Mouse (Mus musculus): ENCODE measurements at regions not wholly inside any gene's neighbourhood (a gene's known extent, or its start where the extent isn't known, plus 50 kb on each side); places are given as distances from the start of the nearest gene placed in this dataset.

DNA sequence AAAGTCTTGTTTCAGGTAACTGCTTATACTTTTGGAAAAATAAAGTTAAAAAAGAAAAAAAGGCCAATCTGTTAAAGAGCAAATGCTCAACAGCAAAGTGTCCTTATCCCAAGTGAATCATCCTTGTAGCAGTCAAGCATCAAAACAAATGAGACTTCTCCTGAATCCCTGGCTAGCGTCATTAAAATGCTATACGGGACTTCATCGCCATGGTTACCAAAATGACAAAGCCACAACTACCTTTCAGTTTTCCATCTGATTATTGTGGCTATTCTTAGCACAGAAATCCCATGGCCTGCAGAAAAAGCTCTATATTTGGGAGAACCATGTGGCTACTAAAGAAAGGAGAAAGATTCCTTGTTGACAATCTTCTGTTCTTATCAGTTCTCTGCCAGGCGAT lies 322.7 kb downstream of the Arl4a start:
- peak; percentile 48; the same call in 1 of the 2 replicates for ATAC-seq

DNA sequence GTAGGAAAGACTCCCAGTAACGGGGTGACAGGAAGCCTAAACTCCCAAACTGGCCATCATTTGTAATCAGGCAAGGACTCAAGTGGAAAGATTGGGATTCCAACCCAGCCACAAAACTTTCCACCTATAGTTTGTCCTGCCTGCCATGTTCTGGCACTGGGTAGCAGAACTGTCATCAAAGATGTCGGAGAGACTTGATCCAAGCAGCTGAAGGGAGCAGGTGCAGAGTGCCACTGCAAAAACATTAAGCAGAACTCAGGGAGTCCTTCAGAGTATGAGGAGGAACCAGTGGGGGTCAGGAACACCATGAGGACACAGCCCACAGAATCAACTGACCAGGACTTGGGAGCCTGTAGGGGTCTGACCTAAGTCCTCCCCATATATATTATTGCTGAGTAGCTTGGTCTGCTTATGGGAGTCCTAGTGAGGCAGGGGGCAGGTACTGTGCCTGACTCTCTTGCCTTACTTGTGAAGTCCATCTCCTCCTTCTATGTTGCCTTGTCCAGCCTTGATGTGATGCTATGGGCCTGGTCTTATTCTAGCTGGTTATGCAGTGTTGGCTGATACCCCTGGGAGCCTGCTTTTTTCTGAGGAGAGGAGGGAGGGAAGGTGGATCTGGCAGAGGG lies 323.5 kb downstream of the Arl4a start:
- Histone ChIP-seq H3K4me2 (ENCODE audit: low read length) (no peak overlapping the region), H3K4me1 (ENCODE audit: control insufficient read depth, insufficient read depth, low read depth, low read length) (peaks cover 3% of the 10 kb centered on the region), H3K27ac (ENCODE audit: low read depth, low read length) (no peak overlapping the region), H3K4me3 (ENCODE audit: low read length) (no peak overlapping the region), H3K9ac (ENCODE audit: low read depth, low read length) (no peak overlapping the region), H3K36me3 (ENCODE audit: control insufficient read depth, insufficient read depth, low read length) (no peaks in the 10 kb centered on the region), H3K27me3 (replicated peaks; ENCODE audit: control insufficient read depth, insufficient read depth, low read length) (no peaks in the 10 kb centered on the region), H3K9me3 (ENCODE audit: control insufficient read depth, low read length) (no peaks in the 10 kb centered on the region)
- no peak for ATAC-seq
- 77% methylated on average over 2 of the region's 2 CpGs for WGBS

More for the DNA sequence above, 322.7 kb downstream of the Arl4a start:
- H3K27ac ChIP-seq (ENCODE audit: low read depth, low read length) = no peak overlapping the region
- H3K36me3 ChIP-seq (ENCODE audit: control insufficient read depth, insufficient read depth, low read length) = no peaks in the 10 kb centered on the region
- WGBS = 19% methylated on average over 4 of the region's 4 CpGs
- no peak overlapping the region for H3K4me2 ChIP-seq (ENCODE audit: low read length)
- H3K9me3 ChIP-seq (ENCODE audit: control insufficient read depth, low read length) = no peaks in the 10 kb centered on the region
- H3K9ac ChIP-seq (ENCODE audit: low read depth, low read length) = no peak overlapping the region
- H3K4me1 ChIP-seq (ENCODE audit: control insufficient read depth, insufficient read depth, low read depth, low read length) = peaks cover 3% of the 10 kb centered on the region
- no peaks in the 10 kb centered on the region for H3K27me3 ChIP-seq (replicated peaks; ENCODE audit: control insufficient read depth, insufficient read depth, low read length)
- H3K4me3 ChIP-seq (ENCODE audit: low read length) = no peak overlapping the region

DNA sequence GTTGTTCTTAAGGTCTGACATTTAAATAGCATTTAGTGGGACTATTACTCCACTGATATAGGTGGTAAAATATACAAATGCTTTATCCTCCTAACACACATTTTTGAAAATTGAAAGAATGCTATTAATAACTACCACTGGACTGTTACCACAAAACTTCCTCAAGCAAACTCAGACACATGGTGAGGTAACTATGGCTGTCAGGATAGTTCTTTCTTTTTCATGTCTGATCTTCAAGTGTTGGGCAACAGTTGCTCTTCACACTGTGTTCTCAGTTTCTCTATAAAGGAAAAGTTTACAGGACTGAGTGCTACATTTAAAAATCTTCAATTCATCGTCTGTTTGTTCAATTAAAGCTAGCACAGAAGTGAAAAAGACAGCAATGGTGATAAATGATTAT lies 326.0 kb downstream of the Arl4a start:
- Histone ChIP-seq H3K4me2 (ENCODE audit: low read length) (no peak overlapping the region), H3K27ac (ENCODE audit: low read depth, low read length) (no peak overlapping the region), H3K4me1 (ENCODE audit: control insufficient read depth, insufficient read depth, low read depth, low read length) (peaks cover 3% of the 10 kb centered on the region), H3K4me3 (ENCODE audit: low read length) (no peak overlapping the region), H3K9me3 (ENCODE audit: control insufficient read depth, low read length) (no peaks in the 10 kb centered on the region), H3K9ac (ENCODE audit: low read depth, low read length) (no peak overlapping the region), H3K27me3 (replicated peaks; ENCODE audit: control insufficient read depth, insufficient read depth, low read length) (no peaks in the 10 kb centered on the region), H3K36me3 (ENCODE audit: control insufficient read depth, insufficient read depth, low read length) (no peaks in the 10 kb centered on the region)
- ATAC-seq = no peak
- WGBS = 85% methylated on average over 1 of the region's 1 CpGs

DNA sequence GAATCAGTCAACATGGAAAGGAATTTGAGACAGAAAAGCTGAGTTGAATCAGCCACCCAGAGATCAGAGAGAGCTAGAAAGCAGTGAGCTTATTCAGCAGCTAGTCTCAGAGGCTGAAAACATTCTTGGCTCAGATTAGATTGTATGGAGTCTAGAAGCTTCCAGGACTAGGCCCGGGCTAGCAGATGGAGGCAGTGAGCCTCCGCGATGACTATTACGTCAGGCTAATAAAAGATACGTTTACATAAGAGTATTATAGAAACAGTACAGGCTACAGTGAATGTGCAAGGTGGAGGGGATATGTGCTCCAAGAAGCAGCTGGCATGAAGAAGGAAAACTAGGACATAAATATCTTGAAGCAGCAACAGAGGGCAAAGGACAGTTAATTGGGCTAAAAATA lies 328.0 kb downstream of the Arl4a start:
- Histone ChIP-seq H3K36me3 (ENCODE audit: control insufficient read depth, insufficient read depth, low read length) (no peaks in the 10 kb centered on the region), H3K4me3 (ENCODE audit: low read length) (no peak overlapping the region), H3K9me3 (ENCODE audit: control insufficient read depth, low read length) (no peaks in the 10 kb centered on the region), H3K4me1 (ENCODE audit: control insufficient read depth, insufficient read depth, low read depth, low read length) (no peaks in the 10 kb centered on the region), H3K27ac (ENCODE audit: low read depth, low read length) (no peak overlapping the region), H3K27me3 (replicated peaks; ENCODE audit: control insufficient read depth, insufficient read depth, low read length) (no peaks in the 10 kb centered on the region), H3K9ac (ENCODE audit: low read depth, low read length) (no peak overlapping the region), H3K4me2 (ENCODE audit: low read length) (no peak overlapping the region)
- no peak for ATAC-seq
- 86% methylated on average over 5 of the region's 5 CpGs for WGBS

DNA sequence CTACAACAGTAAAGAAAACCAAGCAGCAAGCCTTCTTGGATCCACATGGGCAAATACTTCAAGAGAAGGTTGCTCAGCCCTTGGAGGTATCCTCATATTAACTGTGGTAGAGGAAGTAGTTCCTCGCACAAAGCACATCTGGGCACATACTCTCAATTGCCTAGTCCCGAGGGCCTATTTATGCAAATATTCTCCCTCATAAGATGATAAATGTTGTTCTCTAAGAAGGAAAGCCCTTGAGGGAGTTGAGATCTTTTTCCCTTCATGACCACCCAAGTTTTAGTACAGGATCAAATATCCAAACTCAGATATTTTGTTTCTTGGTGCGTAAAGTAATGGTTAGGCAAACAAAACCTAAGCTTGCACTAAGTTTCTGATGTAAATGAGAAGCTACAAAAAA lies 340.6 kb downstream of the Arl4a start:
- ATAC-seq = no peak
- no peak overlapping the region for H3K27ac ChIP-seq (ENCODE audit: low read depth, low read length)
- no peak overlapping the region for H3K4me2 ChIP-seq (ENCODE audit: low read length)
- WGBS = 72% methylated on average over 3 of the region's 3 CpGs
- H3K9ac ChIP-seq (ENCODE audit: low read depth, low read length) = no peak overlapping the region
- no peaks in the 10 kb centered on the region for H3K9me3 ChIP-seq (ENCODE audit: control insufficient read depth, low read length)
- H3K4me1 ChIP-seq (ENCODE audit: control insufficient read depth, insufficient read depth, low read depth, low read length) = no peaks in the 10 kb centered on the region
- H3K36me3 ChIP-seq (ENCODE audit: control insufficient read depth, insufficient read depth, low read length) = no peaks in the 10 kb centered on the region
- no peak overlapping the region for H3K4me3 ChIP-seq (ENCODE audit: low read length)
- H3K27me3 ChIP-seq (replicated peaks; ENCODE audit: control insufficient read depth, insufficient read depth, low read length) = no peaks in the 10 kb centered on the region

DNA sequence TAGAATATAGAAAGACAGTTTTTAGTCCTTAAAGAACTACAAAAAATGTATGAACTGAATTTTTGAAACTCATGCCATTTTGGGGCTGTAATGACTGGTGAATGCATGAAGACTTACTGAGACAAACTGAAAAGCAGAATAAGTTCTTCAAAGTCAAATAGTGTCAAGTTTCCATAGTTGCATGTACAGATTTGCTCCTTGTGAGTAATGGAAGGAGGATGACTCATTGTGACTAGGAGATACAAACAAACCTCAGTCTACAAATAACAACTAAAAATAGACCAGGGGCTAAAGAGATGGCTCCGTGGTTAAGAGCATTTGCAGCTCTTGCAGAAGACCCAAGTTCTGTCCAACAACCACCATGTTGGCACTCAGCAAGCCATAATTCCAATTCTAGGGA lies 342.5 kb downstream of the Arl4a start:
- Histone ChIP-seq H3K27me3 (replicated peaks; ENCODE audit: control insufficient read depth, insufficient read depth, low read length) (no peaks in the 10 kb centered on the region), H3K9me3 (ENCODE audit: control insufficient read depth, low read length) (no peaks in the 10 kb centered on the region), H3K4me2 (ENCODE audit: low read length) (no peak overlapping the region), H3K9ac (ENCODE audit: low read depth, low read length) (no peak overlapping the region), H3K4me3 (ENCODE audit: low read length) (no peak overlapping the region), H3K4me1 (ENCODE audit: control insufficient read depth, insufficient read depth, low read depth, low read length) (no peaks in the 10 kb centered on the region), H3K36me3 (ENCODE audit: control insufficient read depth, insufficient read depth, low read length) (no peaks in the 10 kb centered on the region), H3K27ac (ENCODE audit: low read depth, low read length) (no peak overlapping the region)
- 76% methylated on average over 1 of the region's 1 CpGs for WGBS
- ATAC-seq = no peak

DNA sequence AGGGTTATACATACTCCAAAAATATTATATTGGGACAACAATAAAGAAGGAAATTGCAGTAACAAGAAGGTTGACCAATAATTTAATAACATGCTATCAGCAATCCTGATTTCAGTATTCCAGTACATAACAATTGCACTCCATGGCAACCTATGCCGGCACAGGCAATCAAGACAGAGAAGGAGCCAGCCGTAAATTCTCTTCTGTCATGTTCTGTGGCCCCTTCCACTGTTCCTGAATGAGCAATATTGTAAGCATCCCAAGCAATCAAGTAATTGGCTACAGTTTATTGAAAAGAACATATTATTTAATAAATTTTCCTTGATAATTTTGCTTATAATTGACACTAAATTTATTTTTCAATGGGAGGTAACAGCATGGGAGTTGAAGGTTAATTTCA lies 345.8 kb downstream of the Arl4a start:
- Histone ChIP-seq H3K27ac (ENCODE audit: low read depth, low read length) (no peak overlapping the region), H3K4me3 (ENCODE audit: low read length) (no peak overlapping the region), H3K27me3 (replicated peaks; ENCODE audit: control insufficient read depth, insufficient read depth, low read length) (no peaks in the 10 kb centered on the region), H3K4me2 (ENCODE audit: low read length) (no peak overlapping the region), H3K4me1 (ENCODE audit: control insufficient read depth, insufficient read depth, low read depth, low read length) (no peaks in the 10 kb centered on the region), H3K36me3 (ENCODE audit: control insufficient read depth, insufficient read depth, low read length) (no peaks in the 10 kb centered on the region), H3K9me3 (ENCODE audit: control insufficient read depth, low read length) (no peaks in the 10 kb centered on the region), H3K9ac (ENCODE audit: low read depth, low read length) (no peak overlapping the region)
- no peak for ATAC-seq
- WGBS = 34% methylated on average over 2 of the region's 2 CpGs

DNA sequence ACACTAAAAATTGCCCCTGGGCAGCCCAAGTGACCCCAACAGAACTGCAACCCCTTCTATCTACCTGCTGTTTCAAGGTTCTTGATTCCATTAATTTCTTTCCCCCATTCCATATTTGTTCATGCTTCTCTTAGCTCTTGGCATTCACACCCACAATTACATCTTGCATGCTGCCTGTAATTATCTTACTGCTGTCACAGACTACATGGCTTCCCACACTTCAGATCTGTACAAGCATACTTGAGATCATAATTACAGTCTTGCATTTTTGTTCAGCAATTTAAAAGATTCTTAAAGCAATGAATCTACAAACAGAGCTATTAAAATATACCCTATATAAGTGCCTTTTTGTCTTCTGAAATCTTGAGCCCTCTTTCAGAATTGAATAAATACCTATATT lies 352.4 kb downstream of the Arl4a start:
- no peak overlapping the region for H3K4me3 ChIP-seq (ENCODE audit: low read length)
- H3K9me3 ChIP-seq (ENCODE audit: control insufficient read depth, low read length) = no peaks in the 10 kb centered on the region
- H3K4me1 ChIP-seq (ENCODE audit: control insufficient read depth, insufficient read depth, low read depth, low read length) = no peaks in the 10 kb centered on the region
- no peak for ATAC-seq
- no peaks in the 10 kb centered on the region for H3K27me3 ChIP-seq (replicated peaks; ENCODE audit: control insufficient read depth, insufficient read depth, low read length)
- H3K27ac ChIP-seq (ENCODE audit: low read depth, low read length) = no peak overlapping the region
- no peaks in the 10 kb centered on the region for H3K36me3 ChIP-seq (ENCODE audit: control insufficient read depth, insufficient read depth, low read length)
- no peak overlapping the region for H3K9ac ChIP-seq (ENCODE audit: low read depth, low read length)
- no peak overlapping the region for H3K4me2 ChIP-seq (ENCODE audit: low read length)

DNA sequence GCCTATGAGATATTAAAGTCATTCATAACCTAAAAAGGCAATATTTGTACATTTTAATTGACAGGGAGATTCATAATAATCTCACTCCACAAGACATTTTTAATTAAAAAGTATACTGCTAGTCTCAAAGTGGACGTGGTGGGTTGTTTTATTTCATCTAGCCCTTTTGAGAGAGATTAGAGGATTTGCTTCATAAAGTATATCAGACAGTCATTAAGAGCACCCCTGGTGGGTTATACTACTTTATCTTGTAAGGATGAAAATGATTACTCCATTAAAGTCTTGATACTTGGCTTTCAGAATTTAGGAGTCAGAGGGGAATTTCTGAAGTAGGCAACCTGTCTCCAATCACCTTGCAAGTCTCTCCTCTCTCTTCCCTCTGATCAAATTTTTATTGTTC lies 355.7 kb downstream of the Arl4a start:
- Histone ChIP-seq H3K36me3 (ENCODE audit: control insufficient read depth, insufficient read depth, low read length) (no peaks in the 10 kb centered on the region), H3K27ac (ENCODE audit: low read depth, low read length) (no peak overlapping the region), H3K4me1 (ENCODE audit: control insufficient read depth, insufficient read depth, low read depth, low read length) (no peaks in the 10 kb centered on the region), H3K4me3 (ENCODE audit: low read length) (no peak overlapping the region), H3K9me3 (ENCODE audit: control insufficient read depth, low read length) (no peaks in the 10 kb centered on the region), H3K4me2 (ENCODE audit: low read length) (no peak overlapping the region), H3K27me3 (replicated peaks; ENCODE audit: control insufficient read depth, insufficient read depth, low read length) (no peaks in the 10 kb centered on the region), H3K9ac (ENCODE audit: low read depth, low read length) (no peak overlapping the region)
- WGBS = 47% methylated on average over 1 of the region's 1 CpGs
- no peak for ATAC-seq

DNA sequence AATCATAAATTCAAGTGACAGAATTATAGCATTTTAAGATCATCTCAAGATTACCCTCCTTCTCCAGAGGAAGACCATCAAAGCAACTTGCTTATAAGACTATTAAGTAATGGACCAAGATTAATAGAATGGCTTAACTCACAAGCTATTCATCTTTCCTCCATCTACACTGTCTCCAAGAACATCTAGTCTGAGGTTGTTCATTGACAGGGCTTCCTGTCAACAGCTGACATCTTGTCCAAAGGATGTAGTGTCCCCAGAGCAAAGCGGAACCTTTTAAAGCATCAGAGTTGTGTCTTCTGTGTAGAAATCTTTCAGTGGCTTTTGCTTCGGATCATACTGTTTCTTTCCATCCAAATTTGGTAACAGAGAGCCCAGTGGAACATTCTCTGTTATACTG lies 362.2 kb downstream of the Arl4a start:
- H3K4me2 ChIP-seq (ENCODE audit: low read length) = no peak overlapping the region
- 94% methylated on average over 2 of the region's 2 CpGs for WGBS
- no peak for ATAC-seq
- H3K36me3 ChIP-seq (ENCODE audit: control insufficient read depth, insufficient read depth, low read length) = no peaks in the 10 kb centered on the region
- no peak overlapping the region for H3K9ac ChIP-seq (ENCODE audit: low read depth, low read length)
- no peaks in the 10 kb centered on the region for H3K4me1 ChIP-seq (ENCODE audit: control insufficient read depth, insufficient read depth, low read depth, low read length)
- H3K27me3 ChIP-seq (replicated peaks; ENCODE audit: control insufficient read depth, insufficient read depth, low read length) = no peaks in the 10 kb centered on the region
- no peaks in the 10 kb centered on the region for H3K9me3 ChIP-seq (ENCODE audit: control insufficient read depth, low read length)
- H3K27ac ChIP-seq (ENCODE audit: low read depth, low read length) = no peak overlapping the region
- H3K4me3 ChIP-seq (ENCODE audit: low read length) = no peak overlapping the region
